Mouse (Mus musculus): Measurements from ENCODE around the gene Hddc3.

Hddc3 gene

DNA sequence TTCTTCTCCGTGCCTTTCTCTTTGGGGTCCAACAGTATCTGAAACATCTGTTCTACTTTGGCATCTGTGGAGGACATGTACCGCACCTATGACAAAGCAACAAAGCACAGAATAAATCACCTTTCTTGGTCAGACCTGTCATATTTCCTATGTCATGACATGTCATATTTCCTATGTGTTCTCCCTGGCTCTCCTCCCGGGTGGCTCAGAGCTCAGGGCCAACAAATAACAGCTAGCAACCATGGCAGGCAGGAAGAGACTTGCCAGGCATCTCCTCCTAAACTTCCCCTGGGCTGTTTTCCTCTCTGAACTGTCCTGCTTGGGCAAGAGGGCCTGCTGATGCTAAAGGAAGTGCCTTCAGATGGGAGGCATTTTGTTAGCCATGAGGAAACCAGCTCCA, 6.0 kb upstream of the Hddc3 start:
- DNase-seq = no peak

DNA sequence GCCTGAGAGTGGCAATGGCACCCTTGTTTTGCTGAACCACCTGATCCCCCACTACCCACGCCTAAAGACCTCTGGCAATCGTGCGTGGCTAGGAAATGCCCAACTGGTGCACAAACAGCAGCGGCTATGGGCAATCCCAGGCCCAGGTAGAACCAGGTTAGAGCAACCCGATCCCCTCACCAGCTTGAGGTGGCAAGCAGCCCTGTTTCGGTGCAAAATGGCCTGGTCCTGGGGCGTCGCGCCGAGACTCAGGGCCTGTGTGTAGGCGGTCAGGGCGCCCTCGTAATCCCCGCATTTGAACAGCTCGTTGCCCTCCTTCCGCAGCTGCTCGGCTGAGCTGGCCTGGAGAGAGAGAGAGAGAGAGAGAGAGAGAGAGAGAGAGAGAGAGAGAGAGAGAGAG, 3.5 kb upstream of the Hddc3 start:
- peak; percentile 36 to 51 for DNase-seq

DNA sequence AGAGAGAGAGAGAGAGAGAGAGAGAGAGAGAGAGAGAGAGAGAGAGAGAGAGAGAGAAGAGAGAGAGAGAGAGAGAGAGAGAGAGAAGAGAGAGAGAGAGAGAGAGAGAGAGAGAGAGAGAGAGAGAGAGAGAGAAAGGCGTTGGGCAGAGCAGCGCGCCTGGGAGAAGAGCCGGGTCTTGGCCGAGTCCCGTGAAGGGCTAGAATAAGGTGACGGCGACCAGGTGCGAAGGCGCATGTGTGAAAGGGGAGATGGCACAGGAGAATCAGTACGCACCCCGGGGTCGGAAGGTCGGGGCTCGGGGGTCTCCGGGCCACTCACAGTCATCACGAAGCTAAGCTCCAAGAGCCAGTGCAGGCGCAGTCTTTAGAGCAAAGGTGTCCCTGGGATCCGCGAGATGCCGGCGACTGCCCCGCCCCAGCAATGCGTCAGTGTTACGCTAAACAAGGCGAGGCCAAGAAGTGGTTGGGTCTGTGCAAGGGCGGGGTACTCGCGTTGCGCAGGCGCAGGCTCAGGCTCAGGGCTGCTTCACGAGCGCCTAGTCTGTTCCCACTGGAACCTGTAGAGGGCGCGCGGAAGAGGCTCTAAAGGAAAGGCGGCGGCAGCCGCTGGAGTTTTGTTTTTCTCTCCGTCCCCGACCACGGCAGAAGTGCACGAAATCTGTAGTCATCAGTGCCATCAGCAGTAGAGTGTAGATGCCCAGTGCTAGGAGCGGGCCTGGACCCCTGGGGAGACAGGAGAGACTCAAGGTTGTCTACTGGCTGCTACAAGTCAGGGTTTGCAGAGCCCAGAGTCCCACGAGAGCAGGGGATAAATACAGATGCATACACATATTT, 2.9 kb upstream of the Hddc3 start:
- DNase-seq = peak; percentile 98

DNA sequence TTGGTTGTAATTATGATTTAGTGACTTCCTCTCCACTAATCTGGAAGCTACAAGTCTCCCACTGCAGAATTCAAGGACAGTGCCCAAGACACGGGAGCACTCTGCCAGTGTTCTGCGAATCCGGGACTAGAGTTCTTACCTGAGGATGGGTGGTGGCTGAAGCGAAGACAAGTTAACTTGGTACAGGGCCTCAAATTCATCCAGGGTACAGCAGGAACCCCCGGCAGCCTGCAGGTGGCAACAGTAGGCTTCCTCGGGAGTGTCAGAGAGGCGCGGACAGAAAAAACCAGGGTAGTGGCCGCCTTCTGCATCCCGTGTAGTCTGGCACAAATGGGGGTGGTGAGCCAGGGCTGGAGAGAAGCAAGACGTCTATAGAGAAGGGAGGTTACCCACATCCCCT, 2.1 kb upstream of the Hddc3 start, which contains the start of gene Unc45a:
TSS of gene Unc45a (minus strand) at position 213 of the 400 bp plus-strand sequence.
- peak; percentile 83 to 86 for DNase-seq

DNA sequence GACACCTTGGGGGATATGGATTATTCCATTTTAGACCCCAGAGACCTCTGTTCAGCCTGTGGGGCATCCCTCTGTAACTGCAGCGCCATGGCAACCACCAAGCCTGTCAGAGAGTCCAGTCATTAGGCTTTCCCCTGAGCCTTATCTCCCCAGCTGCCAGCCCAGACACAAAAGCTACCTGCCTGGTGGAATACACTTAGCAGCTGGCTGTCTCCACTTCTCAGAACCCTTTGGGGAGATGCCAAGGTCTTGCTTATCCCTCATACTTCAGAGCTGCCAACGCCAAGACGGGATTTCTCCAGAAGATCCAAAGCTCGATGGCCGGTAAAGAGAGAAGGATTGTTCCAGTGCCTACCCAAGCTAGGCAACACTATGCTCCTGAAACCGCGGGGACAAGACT, 1.1 kb upstream of the Hddc3 start:
- DNase-seq = no peak

DNA sequence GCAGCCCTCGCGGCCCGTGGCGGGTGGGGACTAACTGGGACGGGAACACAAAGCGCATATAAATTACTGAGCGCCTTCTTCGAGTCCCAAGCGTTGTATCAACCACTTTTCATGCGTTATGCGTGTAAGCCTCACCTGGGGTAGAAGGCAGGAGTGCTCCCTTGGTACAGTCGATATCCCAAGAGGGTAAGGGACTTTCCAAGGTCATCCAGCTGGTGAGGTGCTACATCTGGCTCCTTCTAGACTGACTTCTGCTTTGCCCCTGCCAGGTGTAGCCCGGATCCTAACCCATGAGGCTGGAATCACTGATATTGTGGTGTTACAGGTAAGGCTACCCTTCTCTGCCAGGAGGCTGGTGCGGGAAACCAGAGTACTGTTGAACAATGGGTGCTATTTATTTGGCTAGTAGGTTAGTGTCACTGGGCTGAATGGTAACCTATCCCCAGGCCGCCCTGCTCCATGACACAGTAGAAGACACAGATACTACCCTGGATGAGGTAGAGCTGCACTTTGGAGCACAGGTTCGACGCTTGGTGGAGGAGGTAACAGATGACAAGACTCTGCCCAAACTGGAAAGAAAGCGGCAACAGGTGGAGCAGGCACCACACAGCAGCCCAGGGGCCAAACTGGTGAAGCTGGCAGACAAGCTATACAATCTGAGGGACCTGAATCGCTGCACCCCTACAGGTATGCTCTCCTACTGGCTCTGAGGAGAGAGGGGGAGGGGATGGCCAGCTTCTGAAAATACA, 540 bp downstream of the Hddc3 start:
- DNase-seq = no peak

DNA sequence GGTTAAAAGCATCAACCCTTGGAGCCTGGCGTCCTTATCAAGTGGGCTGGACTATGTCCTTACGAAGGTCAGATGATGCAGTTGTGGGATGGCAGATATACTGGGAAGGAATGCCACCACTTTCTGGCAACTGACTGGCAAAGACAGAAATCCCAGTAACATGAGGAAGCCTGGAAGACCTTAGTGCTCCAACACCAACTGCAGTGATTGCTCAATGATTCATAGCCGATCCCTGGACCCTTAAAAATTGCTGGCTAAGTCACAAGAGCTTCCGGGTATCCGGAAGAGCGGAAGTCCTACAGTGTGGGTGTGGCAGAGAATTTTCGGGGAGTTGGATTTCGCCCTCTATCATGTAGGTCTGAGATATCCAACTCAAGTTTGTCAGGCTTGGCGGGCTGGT, 3.3 kb downstream of the Hddc3 start:
- DNase-seq = no peak

DNA sequence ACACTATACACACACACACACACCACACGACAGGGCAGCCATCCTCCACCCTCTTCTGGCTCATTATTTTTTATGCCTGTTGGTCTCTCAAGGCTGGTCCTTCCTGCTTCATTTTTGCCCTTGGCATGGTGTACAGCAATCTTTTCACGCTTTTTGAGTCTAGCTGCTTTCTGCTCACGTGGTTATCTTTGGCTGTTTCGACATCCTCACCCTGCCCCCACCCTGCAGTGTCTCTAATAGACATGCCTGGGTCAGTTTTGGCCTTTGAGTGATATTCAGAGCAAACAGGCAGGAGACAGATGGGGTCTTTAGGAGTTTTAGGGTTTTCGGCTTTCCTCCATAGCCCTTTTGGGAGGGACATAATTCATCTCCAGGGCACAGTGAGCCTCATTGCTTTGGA, 3.9 kb downstream of the Hddc3 start:
- DNase-seq = no peak

DNA sequence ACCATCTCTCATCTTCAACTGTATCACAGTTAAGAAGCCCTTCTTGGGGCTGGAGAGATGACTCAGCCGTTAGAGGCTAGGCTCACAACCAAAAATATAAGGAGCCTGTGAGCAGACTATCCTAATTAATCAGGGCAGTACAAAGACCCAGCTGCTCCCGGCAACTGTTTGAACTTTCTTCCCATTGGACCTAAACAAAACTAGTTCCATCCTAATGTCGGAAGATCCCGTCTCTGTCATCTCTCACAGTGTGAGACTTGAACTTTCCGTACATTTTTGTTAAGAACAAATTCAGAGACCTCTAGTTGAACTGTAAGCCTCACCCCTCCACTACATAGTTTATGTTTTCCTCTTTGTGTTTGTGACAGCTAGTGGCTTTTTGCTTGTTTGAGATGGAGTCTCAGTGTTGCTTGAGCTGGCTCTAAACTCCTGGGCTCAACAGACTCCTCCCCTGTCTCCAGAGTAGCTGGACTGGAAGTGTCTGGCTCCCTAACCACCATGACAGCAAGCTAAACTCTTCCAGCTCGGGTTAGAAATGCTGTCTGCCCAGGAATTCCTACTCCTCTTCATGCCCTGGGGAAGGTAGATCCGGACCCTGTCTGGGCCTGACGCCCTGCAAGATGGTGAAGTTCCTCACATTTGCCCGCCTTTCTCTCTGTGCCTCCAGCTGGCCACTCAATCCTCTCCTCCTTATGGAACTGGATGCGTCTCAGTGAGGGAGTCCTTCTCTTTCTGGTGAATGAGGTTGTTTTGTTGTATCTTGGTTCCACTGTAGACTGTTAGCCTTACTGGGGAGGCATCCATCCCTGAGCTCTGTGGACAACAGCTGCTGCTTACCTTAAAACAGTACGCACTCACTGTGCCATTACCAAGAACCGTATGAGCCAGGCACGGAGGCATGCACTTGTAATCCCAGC, 5.0 kb downstream of the Hddc3 start:
- no peak for DNase-seq

DNA sequence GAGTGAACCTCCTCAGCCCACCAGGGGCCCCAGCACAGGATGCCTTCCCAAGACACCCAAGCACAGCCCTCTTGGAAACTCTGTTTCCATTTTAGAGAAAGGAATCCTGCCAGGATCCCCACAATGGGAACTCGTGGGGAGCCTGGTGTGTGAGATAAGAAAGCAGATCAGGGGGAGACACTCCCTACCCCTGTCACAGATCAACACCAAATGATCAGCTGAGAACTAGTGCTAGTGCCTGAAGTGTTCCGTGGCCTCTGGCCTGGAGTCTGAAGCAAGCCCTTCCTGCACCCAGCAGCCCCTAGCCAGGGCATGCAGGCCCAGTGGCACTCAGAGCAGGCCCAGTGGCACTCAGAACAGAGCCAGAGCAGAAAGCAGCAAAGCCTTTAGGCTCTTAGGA, 7.9 kb downstream of the Hddc3 start:
- DNase-seq = no peak

DNA sequence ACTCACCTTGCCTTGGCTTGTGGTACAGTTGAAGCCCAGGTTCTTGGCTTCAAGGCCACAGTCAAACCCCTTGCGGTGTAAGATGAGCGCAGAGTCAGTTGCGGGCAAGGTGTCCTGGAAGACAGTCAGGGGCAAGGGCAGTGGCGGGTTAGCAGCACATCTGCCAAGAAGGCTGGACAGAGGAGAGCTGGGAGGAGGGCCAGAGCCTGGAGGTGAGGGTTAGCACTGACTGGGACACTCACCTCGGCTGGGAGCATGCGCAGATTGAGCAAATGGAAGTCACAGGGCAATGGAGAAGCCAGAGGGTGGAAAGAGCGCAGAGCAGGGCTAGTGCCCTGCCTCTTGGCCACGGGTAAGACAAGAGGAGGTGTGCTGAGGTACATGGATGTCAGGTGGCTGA, 10.0 kb downstream of the Hddc3 start:
- DNase-seq = no peak

DNA sequence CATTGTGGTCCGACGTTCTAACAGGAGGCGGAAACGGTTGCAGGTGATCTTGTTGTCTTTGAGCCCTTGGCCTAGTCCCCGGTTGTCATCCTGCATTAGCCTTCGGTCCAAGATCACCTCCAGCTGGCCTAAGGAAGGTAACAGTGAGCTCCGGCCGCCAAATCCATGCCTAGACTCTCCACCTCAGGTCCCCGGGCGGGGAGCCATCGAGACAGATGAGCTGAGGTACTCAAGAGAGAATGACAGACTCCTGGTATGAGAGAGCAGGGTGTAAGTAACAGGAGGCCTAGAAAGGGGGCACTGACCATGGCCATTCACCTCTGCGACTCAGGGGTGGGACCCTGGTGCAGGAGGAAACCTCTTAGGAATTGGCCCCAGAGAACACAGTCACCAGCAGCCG, 13.4 kb downstream of the Hddc3 start:
- DNase-seq = no peak

DNA sequence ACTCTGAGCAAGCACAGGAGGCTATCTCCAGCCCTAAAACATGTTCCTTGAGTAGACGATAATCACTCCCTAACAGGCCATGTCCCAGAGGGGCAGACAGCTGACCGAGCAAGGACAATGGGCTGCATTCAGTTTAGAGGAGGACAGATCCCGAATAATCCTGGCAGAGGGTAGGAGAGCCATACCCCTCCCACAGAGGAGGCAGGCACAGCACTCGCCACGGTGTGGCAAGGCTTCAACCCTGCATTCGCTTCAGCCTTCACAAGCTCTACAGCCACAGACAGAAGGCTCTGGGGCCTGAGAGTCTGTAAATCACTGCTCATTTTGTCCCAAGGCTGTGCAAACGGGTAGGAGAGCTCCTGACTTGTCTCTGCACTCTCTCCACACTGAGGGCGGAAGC, 14.3 kb downstream of the Hddc3 start:
- no peak for DNase-seq

DNA sequence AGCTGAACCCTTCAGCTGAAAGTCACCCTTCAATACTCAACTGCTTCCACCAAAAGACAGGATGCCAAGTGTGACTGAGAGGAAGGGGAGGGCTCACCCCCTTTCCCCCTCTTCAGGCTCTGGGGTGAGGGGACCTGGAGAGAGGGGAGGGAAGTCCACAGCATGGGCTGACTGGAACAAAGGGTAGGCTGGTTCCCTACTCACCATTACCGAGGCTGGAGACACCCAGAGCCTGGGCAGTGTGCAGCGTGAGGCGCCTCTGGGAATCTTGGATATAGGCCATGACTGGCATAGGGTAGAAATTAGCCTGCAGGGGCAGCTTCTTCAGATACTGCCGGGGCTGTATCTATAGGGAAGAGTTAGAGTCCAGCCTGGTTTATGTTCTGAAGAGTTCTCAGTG, 15.1 kb downstream of the Hddc3 start:
- no peak for DNase-seq

DNA sequence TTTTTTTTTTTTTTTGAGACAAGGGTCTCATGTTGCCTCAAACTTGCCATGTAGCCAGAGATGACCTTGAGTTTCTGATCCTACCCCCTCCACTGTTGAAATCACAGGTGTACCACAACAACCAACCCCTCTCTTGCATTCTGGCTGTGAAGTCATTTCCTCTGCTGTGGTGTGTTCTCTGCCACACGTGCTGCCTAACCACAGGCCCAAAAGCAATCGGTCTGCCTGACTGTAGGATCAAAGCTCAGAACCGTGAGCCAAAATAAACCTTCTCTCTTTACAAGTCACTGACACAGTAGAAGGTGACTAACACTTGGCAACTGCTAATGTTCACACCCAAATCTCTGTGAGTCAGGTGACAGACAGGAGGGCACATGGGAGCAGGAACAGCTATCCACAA, 17.5 kb downstream of the Hddc3 start:
- no peak for DNase-seq

DNA sequence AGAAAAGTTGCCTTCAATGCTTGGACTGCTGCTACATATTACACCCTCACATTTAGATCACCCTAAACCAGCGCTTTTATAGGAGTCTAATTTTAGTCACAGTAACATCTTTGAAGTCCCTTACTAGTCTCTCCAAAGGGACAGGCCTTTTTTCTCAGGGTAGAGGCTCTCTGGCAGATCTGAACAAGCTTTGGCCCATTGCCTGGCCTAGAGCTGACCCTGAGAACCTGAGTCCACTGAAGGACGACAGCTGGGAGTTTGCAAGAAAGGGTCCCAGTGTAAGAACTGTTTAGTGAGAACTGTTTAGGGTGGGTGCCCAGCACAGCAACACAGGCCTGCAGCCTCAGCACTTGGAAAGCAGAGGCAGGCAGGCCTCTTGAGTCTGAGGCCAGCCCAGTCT, 22.9 kb downstream of the Hddc3 start:
- no peak for DNase-seq

DNA sequence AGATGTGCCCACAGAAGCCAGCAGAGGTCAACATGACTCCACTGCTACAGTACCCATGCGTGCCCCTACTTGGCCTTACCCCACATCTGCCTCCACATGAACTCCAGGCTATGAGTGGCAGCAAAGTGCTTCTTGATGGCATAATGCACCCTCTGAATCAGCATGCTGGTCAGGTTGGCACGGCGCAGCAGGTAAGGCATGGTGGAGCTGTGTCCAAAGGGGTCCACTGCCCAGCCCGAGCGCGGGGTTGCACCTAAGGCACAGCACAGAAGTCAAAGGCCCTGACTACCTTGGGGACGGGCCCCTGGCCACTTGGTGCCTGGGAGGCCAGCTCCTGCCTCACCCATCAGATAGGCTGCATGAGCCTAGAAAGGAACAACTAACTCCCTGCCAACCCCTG, 24.3 kb downstream of the Hddc3 start:
- no peak for DNase-seq

DNA sequence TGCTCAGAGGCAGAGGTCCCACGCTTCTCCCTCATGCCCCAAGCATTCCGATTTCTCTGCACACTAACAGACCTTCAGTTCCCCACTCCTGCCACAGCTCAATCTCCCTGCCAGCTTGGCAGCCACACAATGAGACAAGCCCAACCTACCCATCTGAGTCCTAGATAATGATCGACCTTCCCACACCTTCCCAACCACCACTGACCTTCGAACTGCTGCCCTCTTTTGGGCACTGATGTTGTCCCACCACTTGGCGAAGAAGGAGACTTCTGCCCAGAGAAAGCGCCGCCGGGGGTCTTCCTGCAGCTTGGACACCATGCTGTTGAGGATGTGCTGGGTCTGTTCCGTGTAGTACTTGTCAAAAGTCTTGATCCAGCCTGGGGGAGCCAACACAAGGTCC, 25.1 kb downstream of the Hddc3 start:
- no peak for DNase-seq

DNA sequence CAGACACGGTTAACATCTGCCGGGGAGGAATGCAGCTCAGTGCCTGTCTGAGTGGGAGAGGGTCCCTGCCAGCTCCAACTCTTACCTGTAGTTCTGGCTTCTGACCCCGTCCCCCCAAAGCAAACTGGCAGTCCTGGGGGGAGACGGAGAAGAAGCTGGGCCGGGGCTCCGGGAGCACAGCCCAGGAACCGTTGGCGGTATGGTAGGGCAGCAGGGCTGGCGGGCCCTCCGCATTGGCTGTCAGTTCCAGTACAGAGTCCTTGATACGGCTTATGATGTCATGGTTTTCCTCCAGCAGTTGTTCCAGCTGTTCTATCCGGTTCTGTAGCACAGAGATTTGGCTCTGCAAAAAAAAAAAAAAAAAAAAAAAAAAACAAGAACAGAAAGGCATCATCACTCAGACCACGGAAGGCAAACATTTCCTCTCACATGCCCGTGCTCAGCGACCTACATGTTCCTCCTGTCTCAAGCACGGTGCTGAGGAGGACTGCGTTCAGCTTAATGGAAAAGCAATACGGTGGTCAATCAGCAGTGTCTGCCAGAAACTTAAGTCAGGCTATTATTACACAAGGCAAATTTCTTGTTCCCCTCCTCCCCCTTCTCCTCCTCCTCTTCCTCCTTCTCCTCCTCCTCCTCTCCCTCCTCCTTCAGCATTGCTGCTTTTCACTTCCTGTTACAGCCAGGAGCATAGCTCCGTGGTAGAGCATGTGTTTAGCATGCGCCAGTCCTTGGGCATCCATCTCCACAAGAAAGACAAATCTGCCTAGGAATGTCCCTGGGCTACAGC, 25.9 kb downstream of the Hddc3 start:
- peak in 1 of 2 experiments; percentile 23 for DNase-seq

DNA sequence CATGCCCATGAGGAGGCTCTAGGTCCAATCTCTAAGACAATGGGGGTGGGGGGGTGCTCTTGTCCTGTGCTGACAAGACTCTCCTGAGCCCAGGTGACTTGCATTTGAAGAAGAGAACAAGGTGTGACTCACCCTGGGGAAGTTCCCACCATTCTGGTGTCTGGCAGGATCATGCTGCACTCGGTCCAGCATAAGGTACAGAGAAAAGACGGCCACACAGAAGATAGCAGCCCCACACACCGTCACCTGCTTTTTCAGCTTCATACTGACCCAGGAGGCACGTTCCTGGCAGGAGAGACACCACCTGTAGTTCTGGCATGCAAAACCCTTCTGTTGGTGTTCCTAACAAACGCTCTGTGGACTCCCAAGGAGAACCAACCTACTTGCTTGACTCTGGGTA, 26.6 kb downstream of the Hddc3 start:
- DNase-seq = no peak

DNA sequence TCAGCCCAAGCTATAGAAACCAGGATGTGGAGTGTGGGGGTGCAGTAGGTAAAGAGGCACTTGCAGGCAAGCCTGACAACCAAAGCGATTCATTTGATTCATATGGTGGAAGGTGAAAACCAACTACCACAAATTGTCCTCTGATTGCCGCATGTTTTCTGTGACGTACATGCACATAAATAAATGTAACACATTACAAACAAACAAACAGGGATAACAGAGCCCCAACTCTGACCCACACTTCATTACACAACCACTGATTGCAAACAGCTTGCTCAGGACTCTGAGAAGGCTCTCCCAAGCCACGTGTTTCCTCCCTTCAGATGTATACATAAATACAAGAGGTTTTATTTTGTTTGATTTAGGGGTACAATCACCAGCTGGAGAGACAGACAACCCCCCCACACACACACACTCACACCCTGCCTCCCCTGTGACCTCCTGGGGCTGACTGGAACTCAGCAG, 27.1 kb downstream of the Hddc3 start:
- no peak for DNase-seq

DNA sequence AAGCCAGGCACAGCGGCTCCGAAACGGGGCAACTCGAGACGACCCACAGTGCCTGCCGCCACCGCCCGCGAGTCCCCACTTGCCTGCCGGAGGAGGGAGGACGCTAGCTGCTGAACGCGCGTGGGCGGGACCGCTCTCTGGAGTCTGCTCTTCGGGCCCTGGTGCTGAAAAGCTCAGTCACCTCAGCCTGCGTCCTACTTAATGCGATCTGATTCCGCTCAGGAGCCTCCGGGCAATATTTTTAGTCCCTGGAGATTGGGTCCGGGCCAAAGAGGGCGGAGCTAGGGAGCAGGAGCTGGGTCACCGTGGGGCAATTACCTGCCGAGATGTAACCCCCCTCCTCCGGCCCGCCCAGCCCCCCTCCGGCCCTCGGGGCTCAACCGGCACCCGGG, 27.7 kb downstream of the Hddc3 start:
- DNase-seq = peak; percentile 86 to 90

Data from thymus, postnatal 36 days (tissue).